Mouse (Mus musculus) testis, adult 2 months (tissue): ENCODE data around the gene Ablim1. TPM values are rescaled to one million over a fixed set of nuclear protein-coding genes. Genes with fewer than 3 reads are reported as not detected.
"Not testable (repeated sequence)": the region's sequence is repeated elsewhere in the genome, so short reads cannot be mapped to it uniquely, and the experiment has no call there.

Experiments
- H3K27ac ChIP-seq: fragments of 200-500 bp; 2 replicates; pipeline ENCODE4 v1.5.1; 2012; ENCODE audit warnings: low read depth, low read length; ENCODE audit not compliant: control insufficient read depth, insufficient read depth
- H3K27me3 ChIP-seq: fragments of 200-500 bp; 2 replicates; pipeline ENCODE4 v1.6.1; 2012; ENCODE audit warnings: mild to moderate bottlenecking, low read length, moderate library complexity; ENCODE audit not compliant: control insufficient read depth, insufficient read depth
- H3K36me3 ChIP-seq: fragments of 200-500 bp; 2 replicates; pipeline ENCODE4 v1.6.1; 2012; ENCODE audit warnings: mild to moderate bottlenecking, low read length; ENCODE audit not compliant: control insufficient read depth, insufficient read depth
- H3K4me1 ChIP-seq: fragments of 200-500 bp; 2 replicates; pipeline ENCODE4 v1.6.1; 2012; ENCODE audit warnings: low read length; ENCODE audit not compliant: control insufficient read depth, insufficient read depth
- H3K4me3 ChIP-seq: fragments of 200-500 bp; 2 replicates; pipeline ENCODE4 v1.5.1; 2012; ENCODE audit warnings: low read depth, mild to moderate bottlenecking, low read length, moderate library complexity, mixed read lengths; ENCODE audit not compliant: control insufficient read depth
- CTCF ChIP-seq: fragments of 200-500 bp; IDR thresholded peaks from 2 replicates; pipeline ENCODE4 v1.5.1; 2012; ENCODE audit warnings: low read depth, mild to moderate bottlenecking, inconsistent platforms, low read length, moderate library complexity; ENCODE audit not compliant: control insufficient read depth, insufficient read depth, insufficient replicate concordance
- POLR2A ChIP-seq: fragments of 200-500 bp; IDR thresholded peaks from 2 replicates; pipeline ENCODE4 v1.6.1; 2012; ENCODE audit warnings: low read depth, mild to moderate bottlenecking, inconsistent platforms, low read length, moderate library complexity; ENCODE audit not compliant: control insufficient read depth
- polyA plus RNA-seq: library from polyadenylated mRNA; depleted of rRNA; stranded (reverse); fragments of >200 nt; gene quantifications from 2 replicates; pipeline ENCODE4 v1.2.3, GENCODE M21; 2012

The Ablim1 gene
- polyA plus RNA-seq, 1 experiment: 3.0 TPM

DNA sequence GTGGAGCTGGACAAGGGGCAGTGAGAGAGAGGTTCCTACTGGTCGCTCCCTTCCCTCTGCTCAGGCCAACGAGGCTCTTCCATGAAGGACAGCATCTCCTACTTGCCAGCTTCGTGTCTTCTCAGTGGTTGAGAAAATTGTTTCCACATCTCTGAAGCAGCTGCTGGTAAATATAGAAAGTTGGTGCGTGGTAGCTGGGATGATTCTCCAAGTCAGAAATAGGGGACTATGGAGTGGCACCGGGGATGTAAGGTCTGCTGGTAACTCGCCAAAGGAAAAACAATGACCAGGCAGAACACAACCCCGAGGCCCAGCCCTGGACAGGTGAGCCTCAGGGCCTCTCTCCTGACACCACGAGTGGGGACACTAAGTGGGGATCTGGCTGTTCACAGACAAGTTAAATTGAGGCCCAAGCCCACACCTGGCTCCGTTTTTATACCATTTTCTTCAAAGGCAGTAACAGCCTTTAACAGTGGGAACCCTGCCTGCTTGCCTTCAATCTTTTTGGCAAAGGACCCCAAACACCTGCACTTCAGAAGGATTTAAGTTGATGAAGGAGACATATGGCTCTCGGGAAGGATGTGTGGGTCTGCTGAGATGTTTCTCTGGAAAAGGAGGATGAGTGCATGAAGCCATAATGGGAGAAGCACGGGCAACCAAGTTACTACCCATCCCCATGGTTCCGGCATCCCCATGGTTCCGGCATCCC is 175.7 kb downstream of the Ablim1 start:
- Histone ChIP-seq H3K27me3 (no peaks in the 10 kb centered on the region), H3K36me3 (no peaks in the 10 kb centered on the region), H3K4me3 (no peak overlapping the region), H3K4me1 (no peaks in the 10 kb centered on the region), H3K27ac (no peak overlapping the region)
- TF ChIP-seq CTCF (no peak), POLR2A (no peak)

DNA sequence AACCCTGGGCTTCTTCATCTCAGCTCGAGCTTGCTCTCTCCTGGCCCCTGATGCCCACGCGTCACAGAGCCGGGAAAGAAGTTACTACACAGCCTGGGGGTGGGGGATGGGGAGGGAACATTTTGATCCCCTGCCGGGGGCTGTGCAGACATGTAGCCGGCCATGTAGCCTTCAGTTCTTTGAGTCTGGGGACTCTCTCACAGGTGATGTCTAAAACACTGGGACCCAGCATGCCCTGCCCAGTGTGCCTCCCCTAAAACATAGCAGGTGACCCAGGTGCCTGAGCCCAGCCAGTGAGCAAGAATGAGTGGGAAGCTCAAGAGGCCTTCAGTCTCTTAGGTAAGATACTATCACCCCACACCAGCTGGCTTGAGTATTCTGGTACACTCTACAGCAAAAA is 176.2 kb downstream of the Ablim1 start:
- Histone ChIP-seq H3K36me3 (no peaks in the 10 kb centered on the region), H3K4me3 (no peak overlapping the region), H3K27me3 (no peaks in the 10 kb centered on the region), H3K4me1 (no peaks in the 10 kb centered on the region), H3K27ac (no peak overlapping the region)
- TF ChIP-seq CTCF (no peak), POLR2A (no peak)

DNA sequence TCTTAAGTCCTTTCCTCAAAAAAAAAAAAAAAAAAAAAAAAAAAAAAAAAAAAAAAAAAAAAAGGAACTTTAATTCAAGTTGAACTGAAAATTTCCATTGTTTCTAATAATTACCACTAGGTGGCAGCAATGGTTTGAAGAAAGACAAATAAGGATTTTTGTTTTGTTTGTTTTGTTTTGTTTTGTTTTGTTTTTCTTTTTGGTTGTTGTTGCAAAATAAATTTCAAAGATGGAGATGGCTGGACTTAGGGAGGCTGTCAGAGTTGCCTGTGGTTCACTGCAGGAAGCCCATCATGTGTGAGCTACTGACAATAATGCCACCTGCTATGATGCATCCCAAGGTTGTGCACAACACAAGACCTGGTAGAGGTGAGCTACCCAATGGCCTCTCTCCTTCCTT is 176.7 kb downstream of the Ablim1 start:
- no peak overlapping the region for H3K4me3 ChIP-seq
- no peaks in the 10 kb centered on the region for H3K4me1 ChIP-seq
- H3K27me3 ChIP-seq: no peaks in the 10 kb centered on the region
- no peak overlapping the region for H3K27ac ChIP-seq
- TF ChIP-seq POLR2A (no peak), CTCF (no peak)
- H3K36me3 ChIP-seq: no peaks in the 10 kb centered on the region

DNA sequence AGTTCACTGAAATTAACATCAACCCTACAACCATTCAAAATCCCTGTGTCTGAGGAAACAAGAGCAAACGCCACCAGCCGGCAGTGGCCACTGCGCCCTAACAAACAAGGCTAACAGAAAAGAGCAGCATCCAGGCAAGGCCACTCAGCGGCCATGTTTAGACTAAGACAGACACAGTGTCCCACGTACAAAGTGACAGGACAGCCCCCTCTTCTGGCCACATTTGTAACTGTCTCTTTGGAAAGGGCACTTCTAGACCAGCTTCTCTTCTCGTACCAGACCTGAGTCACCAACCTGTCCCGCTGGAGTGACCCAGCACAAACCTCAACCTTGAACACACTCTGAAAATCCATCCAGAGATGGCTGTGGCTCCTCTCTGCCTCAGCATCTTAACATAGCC is 178.5 kb downstream of the Ablim1 start:
- no peaks in the 10 kb centered on the region for H3K36me3 ChIP-seq
- no peak overlapping the region for H3K4me3 ChIP-seq
- H3K27ac ChIP-seq: no peak overlapping the region
- no peak for TF ChIP-seq POLR2A
- peak; percentile 42; the same call in 1 of the 2 replicates for TF ChIP-seq CTCF
- no peaks in the 10 kb centered on the region for H3K4me1 ChIP-seq
- H3K27me3 ChIP-seq: no peaks in the 10 kb centered on the region

DNA sequence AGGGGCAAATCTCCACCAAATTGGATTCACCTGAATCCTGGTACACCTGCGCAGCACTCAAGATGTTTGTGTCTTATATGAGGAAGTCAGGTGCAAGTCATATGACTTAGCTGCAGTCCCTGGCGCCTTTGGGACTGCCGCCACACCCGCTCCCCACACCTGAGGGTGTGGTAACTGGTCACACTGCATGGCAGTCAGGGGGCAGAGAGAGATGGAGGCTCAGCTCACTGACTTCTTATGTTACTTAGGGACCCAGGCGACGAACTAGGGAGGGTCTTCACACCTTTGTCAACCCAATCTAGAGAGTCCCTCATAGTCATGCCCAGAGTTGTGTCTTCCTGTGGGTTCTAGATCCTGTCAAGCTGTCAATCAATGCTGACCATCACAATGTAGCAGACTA is 179.1 kb downstream of the Ablim1 start:
- not testable (repeated sequence) for H3K4me1 ChIP-seq, H3K27me3 ChIP-seq, H3K4me3 ChIP-seq, H3K36me3 ChIP-seq, H3K27ac ChIP-seq

DNA sequence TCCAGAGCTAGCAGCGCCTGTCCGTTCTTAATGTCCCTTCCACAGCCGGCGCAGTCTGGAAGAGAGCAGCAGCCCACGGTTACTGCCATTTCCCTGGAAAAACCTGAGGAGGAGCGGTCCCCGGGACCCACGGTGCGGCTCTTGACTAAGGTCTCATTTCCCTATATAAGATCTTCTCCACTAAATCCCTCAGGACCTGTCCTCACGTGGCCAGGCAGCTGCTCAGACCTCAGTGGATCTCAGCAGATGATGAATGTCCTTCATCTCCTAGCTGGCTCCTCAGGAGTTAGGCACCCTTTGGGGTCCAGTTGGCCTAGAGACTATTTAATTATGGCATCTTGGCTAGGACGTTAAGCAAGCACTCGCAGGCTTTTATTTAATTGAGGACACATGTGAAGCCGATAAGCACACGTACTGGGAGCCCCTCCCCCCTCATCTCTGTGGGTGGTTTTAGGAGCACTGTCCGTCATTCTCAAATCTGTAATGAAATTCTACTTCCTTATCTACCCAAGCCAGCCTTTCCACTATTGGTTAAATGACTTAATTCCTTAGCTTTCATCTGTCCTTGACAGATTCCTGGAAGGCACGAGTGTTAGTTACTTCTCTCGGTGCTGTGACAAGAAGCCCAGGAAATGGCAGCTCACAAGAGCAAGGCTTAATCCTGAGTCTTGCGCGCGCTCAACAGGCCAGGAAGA is 179.9 kb downstream of the Ablim1 start:
- Histone ChIP-seq H3K4me1 (no peaks in the 10 kb centered on the region), H3K27me3 (no peaks in the 10 kb centered on the region), H3K4me3 (no peak overlapping the region), H3K36me3 (no peaks in the 10 kb centered on the region), H3K27ac (no peak overlapping the region)
- no peak for TF ChIP-seq CTCF
- TF ChIP-seq POLR2A: no peak

DNA sequence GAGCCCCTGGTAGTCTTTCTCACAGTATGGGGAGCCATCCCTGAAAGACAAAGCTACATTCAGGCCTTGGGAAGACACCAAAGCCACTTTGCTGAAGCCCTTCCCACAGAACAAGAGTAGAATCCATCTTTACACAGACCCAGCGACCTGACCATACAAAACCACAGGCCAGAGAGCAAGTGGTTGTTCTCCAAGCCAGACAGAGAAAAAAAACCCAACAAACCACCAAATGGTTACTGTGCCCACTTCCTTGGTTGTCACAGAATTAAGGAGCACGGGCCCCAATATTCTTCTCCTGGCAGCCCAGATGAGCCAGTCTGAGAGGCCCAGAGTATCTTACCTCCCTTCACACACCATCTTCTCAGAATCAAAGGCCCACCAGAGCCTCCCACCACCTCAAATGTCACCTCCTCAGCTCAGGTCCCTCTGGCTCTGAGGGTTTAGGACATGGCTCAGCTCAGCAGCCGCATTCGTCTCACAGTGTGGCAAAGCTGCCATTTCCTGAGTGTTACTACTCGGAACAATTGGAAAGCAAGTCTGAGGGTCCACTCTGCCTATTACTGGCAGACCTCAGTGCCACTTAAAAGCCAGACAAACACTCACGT is 181.7 kb downstream of the Ablim1 start:
- H3K4me3 ChIP-seq: no peak overlapping the region
- no peak for TF ChIP-seq POLR2A
- no peak for TF ChIP-seq CTCF
- no peaks in the 10 kb centered on the region for H3K36me3 ChIP-seq
- no peak overlapping the region for H3K27ac ChIP-seq
- no peaks in the 10 kb centered on the region for H3K4me1 ChIP-seq
- H3K27me3 ChIP-seq: no peaks in the 10 kb centered on the region
